Comparison of ENCODE assay signal across 8 mouse cellular contexts in the genomic region with DNA sequence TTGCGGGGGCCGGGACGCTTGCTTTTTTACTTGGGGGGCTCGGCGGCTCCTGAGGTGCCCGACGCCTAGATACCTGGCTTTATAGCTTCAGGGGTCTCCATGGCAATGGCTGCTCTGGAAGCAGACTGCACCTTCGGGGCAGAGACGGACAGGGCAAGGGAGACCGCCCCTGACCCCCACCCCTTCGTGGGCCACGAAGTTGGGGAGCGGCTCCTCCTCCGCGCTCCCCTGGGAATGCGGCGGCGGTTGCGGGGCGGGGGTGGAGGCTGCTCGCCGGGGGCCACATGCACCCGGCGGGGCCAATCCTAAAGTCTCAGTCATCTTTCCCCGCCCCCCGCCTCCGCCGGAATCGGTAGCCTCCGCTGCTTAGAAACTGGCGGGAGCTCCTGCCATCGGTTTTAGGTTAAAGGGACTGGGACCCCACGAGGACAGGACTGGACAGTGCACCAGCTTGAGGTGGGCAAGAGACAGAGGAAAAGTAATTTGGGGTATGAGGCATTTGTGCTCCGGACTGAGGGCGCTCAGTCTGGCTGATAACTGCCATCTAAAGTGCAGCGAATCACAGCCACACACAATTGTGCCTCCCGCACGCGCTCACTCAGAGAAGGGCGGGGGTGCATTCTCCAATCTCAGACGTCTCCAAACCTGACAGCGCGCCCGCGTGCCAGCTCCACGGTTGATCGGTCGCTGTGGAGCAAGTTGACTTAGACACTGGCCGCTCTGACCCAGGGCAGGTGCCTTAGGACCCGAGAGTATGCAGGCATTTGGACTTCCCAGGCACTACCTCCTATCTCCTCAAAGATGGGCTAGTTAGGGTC. TPM values are rescaled to one million over a fixed set of nuclear protein-coding genes. Genes with fewer than 3 reads are reported as not detected.
A peak's percentile ranks its signal among the peaks of the same experiment; 100 is the strongest.
DNase-seq lines count a peak whose midpoint lies in the region; ATAC-seq and TF ChIP-seq lines count a peak whose summit lies in the region.

A gene (minus strand): TSS at position 51 of the 818 bp plus-strand sequence.

- peaks cover 0 to 11% of the 10 kb centered on the region in 2 experiments; a peak in 1 of 4 replicates for H3K4me1 ChIP-seq in ES-E14 (ENCODE audit: control insufficient read depth in 2 of 2, insufficient read depth in 2 of 2, low read length in 2 of 2, poor library complexity in 1 of 2)
- peaks cover 41% of the 10 kb centered on the region for H3K4me1 ChIP-seq in embryonic facial prominence, embryonic 15.5 days
- H3K4me1 ChIP-seq in intestine, postnatal 0 days (replicated peaks; ENCODE audit: control insufficient read depth, insufficient read depth, low read length), result 0 out of 2 replicates have a peak, but pooled peaks cover 6% of the 10 kb centered on the region
- H3K4me1 ChIP-seq in midbrain, embryonic 16.5 days (ENCODE audit: control insufficient read depth, insufficient read depth, low read length), result peaks cover 32% of the 10 kb centered on the region

- no peaks in the 10 kb centered on the region for H3K9me3 ChIP-seq in ES-E14 (ENCODE audit: control insufficient read depth, insufficient read depth, low read depth, low read length)
- H3K9me3 ChIP-seq in embryonic facial prominence, embryonic 15.5 days (replicated peaks), result no peaks in the 10 kb centered on the region
- H3K9me3 ChIP-seq in intestine, postnatal 0 days (ENCODE audit: control insufficient read depth), result no peaks in the 10 kb centered on the region
- H3K9me3 ChIP-seq in midbrain, embryonic 16.5 days (replicated peaks; ENCODE audit: control insufficient read depth, low read length, poor library complexity, severe bottlenecking), result no peaks in the 10 kb centered on the region

- H3K27ac ChIP-seq in ES-E14 (ENCODE audit: insufficient read depth, low read depth, low read length, poor library complexity, severe bottlenecking), result no peak within 1 kb of the TSS
- no peak within 1 kb of the TSS for H3K27ac ChIP-seq in embryonic facial prominence, embryonic 15.5 days (replicated peaks)
- H3K27ac ChIP-seq in intestine, postnatal 0 days (ENCODE audit: low read depth, low read length), result peak within 1 kb of the TSS; percentile 28; the same call in 1 of the 2 replicates
- no peak within 1 kb of the TSS for H3K27ac ChIP-seq in midbrain, embryonic 16.5 days (ENCODE audit: low read length)

- 2% methylated on average over 47 of the region's 50 CpGs for WGBS in embryonic facial prominence, embryonic 15.5 days
- 2% methylated on average over 50 of the region's 50 CpGs for WGBS in intestine, postnatal 0 days
- WGBS in midbrain, embryonic 16.5 days, result under 1% methylated on average over 44 of the region's 50 CpGs

- H3K4me2 ChIP-seq in embryonic facial prominence, embryonic 15.5 days (replicated peaks), result peak within 1 kb of the TSS; percentile 90
- peak within 1 kb of the TSS; percentile 83 for H3K4me2 ChIP-seq in intestine, postnatal 0 days (replicated peaks; ENCODE audit: low read depth)
- peak within 1 kb of the TSS; percentile 64 for H3K4me2 ChIP-seq in midbrain, embryonic 16.5 days (ENCODE audit: low read length)

- DNase-seq in layer of hippocampus, postnatal 25 days (ENCODE audit: extremely low spot score in 1 of 2, low spot score in 1 of 2), result peak in 1 of 2 experiments; percentile 36
- no peak for DNase-seq in layer of hippocampus, adult 9-10 months (ENCODE audit: low spot score)
- DNase-seq in ES-E14 (ENCODE audit: low read depth, low spot score), result no peak
- no peak for DNase-seq in cerebellum, postnatal 4 days (ENCODE audit: low spot score in 2 of 2)
- no peak for DNase-seq in spleen, adult 12 weeks (ENCODE audit: low spot score)

- 0 out of 2 replicates have a peak within 1 kb of the TSS, but pooled peaks have one; percentile 3 for H3K9ac ChIP-seq in ES-E14 (ENCODE audit: insufficient read depth, low read depth, low read length, poor library complexity, severe bottlenecking)
- H3K9ac ChIP-seq in embryonic facial prominence, embryonic 15.5 days, result no peak within 1 kb of the TSS
- 0 out of 2 replicates have a peak within 1 kb of the TSS, but pooled peaks have one; percentile 26 for H3K9ac ChIP-seq in intestine, postnatal 0 days (ENCODE audit: low read depth, low read length)
- peak within 1 kb of the TSS; percentile 48 for H3K9ac ChIP-seq in midbrain, embryonic 16.5 days (ENCODE audit: low read depth, low read length)

- ATAC-seq in embryonic facial prominence, embryonic 15.5 days (ENCODE audit: insufficient number of reproducible peaks, low FRiP score, low TSS enrichment, low read depth), result no peak
- ATAC-seq in intestine, postnatal 0 days, result no peak
- ATAC-seq in midbrain, embryonic 16.5 days, result no peak

- H3K4me3 ChIP-seq in ES-E14 (ENCODE audit: insufficient read depth in 1 of 2, low read depth in 1 of 2, low read length in 2 of 2, poor library complexity in 1 of 2, severe bottlenecking in 1 of 2), result peak within 1 kb of the TSS; percentile 50 to 55
- peak within 1 kb of the TSS; percentile 44 for H3K4me3 ChIP-seq in embryonic facial prominence, embryonic 15.5 days (replicated peaks)
- peak within 1 kb of the TSS; percentile 51 for H3K4me3 ChIP-seq in intestine, postnatal 0 days (ENCODE audit: low read depth, low read length)
- peak within 1 kb of the TSS; percentile 39 for H3K4me3 ChIP-seq in midbrain, embryonic 16.5 days (ENCODE audit: low read depth, low read length)

- no peak for TF ChIP-seq CTCF in intestine, postnatal 0 days (IDR thresholded peaks at IDR 0.05; ENCODE audit: low read depth)

- in situ Hi-C loops in ES-E14 (cut with MboI; ENCODE audit: low sequenced_read_pairs in 2 of 2, unreplicated experiment in 2 of 2), result loop anchor here in 1 of 2 experiments (5.0 kb wide), 1 partner anchor 188 kb away; no protein-coding TSS in a partner anchor

- no peaks in the 10 kb centered on the region for H3K36me3 ChIP-seq in ES-E14 (ENCODE audit: control insufficient read depth, insufficient read depth, low read length, poor library complexity, severe bottlenecking)
- H3K36me3 ChIP-seq in embryonic facial prominence, embryonic 15.5 days, result no peaks in the 10 kb centered on the region
- H3K36me3 ChIP-seq in intestine, postnatal 0 days (ENCODE audit: control insufficient read depth, insufficient read depth), result no peaks in the 10 kb centered on the region
- no peaks in the 10 kb centered on the region for H3K36me3 ChIP-seq in midbrain, embryonic 16.5 days (ENCODE audit: control insufficient read depth, insufficient read depth, low read length)

- peaks cover 98% of the 10 kb centered on the region for H3K27me3 ChIP-seq in embryonic facial prominence, embryonic 15.5 days
- peaks cover 86% of the 10 kb centered on the region for H3K27me3 ChIP-seq in intestine, postnatal 0 days (replicated peaks; ENCODE audit: control insufficient read depth, insufficient read depth, low read length)
- peaks cover 94% of the 10 kb centered on the region for H3K27me3 ChIP-seq in midbrain, embryonic 16.5 days (ENCODE audit: control insufficient read depth, insufficient read depth, low read depth, low read length)

TF ChIP-seq in ES-E14, 5 proteins besides CTCF, POLR2A, EP300 and RAD21:
- TF ChIP-seq CHD2 (IDR thresholded peaks at IDR 0.05; ENCODE audit: low read depth, low read length), result no peak

RNA-seq across cellular contexts. Expression of the gene that starts here (rescaled TPM):
- total RNA-seq in layer of hippocampus, postnatal 25 days (2021), result 10 to 100 TPM; 17.7 to 17.9 TPM
- 0.05 TPM in 1 of 2 replicates, not detected in the other for total RNA-seq in ES-E14 (2012; rRNA removed)
- 0.11 and 0.19 TPM in 2 replicates for polyA plus RNA-seq in embryonic facial prominence, embryonic 15.5 days (2015; fragmentation: Nextera tagmentation; extraction: Ambion mirVana)
- polyA plus RNA-seq in intestine, postnatal 0 days (2015; fragmentation: Nextera tagmentation; extraction: Ambion mirVana), result 0.63 and 0.65 TPM in 2 replicates
- not detected in 2 replicates for polyA plus RNA-seq in midbrain, embryonic 16.5 days (2015; fragmentation: Nextera tagmentation; extraction: Ambion mirVana)

Comparison
In these comparisons a context has a peak if more than half of its experiments do, and no peak if none do; other contexts are left out.
1. RNA of the gene that starts here (total RNA-seq): 17.7 to 17.9 TPM in layer of hippocampus, postnatal 25 days; 0.05 TPM in ES-E14; every median in the first group is over 10 times any median in the second.
2. Peak in every context shown above with its lines, with median percentiles within 50 percentile points of each other: H3K4me3 ChIP-seq and H3K4me2 ChIP-seq.